Mouse (Mus musculus): ENCODE measurements around the gene Kcnq1. TPM values are rescaled to one million over a fixed set of nuclear protein-coding genes. Genes with fewer than 3 reads are reported as not detected.

Kcnq1 gene
- polyA plus RNA-seq (2012; rRNA removed) = 1.1 and 1.4 TPM in 2 replicates

GRCm38 (mm10) chr7:143106062-143106461 is at the start of gene Kcnq1:
Gene Kcnq1 (plus strand): TSS chr7:143106362.

DNA sequence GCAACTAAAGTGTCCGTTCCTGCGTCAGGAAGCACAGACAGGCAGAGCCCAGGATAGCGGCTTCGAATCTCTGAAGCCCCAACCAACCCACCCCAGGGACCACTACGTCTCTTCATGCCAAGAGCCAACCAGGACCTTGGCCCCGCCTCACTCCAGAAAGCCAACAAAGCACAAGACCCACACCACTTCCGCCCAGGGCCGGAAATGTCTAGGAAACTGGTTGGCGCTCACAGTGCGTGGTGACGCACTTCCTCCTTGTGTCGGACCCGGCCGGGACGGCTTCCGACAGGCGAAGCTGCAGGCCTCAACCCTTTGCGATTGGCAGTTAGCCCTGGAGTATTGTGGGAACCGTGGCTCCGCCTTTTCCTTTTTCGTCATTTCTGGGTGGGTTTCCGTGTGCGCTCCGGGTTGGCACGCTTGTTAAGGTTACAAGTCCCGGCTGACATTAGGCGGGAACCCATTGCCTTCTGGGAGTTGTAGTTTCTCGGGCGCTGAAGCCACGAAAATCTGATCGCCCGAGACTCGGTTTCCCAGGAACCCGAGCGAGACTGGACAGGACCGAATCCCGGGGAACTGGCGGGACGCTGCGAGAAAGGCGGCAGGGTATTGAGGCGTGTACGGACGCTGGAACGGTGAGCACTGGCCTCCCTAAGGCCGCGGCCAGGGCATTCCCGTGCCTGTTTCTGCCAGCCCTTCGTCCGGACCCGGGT is 37.1 kb upstream of the Kcnq1 start, which contains the start of gene Tssc4:
Gene Tssc4, plus strand, starts transcription at position 368 of the 710 bp plus-strand sequence.

DNA sequence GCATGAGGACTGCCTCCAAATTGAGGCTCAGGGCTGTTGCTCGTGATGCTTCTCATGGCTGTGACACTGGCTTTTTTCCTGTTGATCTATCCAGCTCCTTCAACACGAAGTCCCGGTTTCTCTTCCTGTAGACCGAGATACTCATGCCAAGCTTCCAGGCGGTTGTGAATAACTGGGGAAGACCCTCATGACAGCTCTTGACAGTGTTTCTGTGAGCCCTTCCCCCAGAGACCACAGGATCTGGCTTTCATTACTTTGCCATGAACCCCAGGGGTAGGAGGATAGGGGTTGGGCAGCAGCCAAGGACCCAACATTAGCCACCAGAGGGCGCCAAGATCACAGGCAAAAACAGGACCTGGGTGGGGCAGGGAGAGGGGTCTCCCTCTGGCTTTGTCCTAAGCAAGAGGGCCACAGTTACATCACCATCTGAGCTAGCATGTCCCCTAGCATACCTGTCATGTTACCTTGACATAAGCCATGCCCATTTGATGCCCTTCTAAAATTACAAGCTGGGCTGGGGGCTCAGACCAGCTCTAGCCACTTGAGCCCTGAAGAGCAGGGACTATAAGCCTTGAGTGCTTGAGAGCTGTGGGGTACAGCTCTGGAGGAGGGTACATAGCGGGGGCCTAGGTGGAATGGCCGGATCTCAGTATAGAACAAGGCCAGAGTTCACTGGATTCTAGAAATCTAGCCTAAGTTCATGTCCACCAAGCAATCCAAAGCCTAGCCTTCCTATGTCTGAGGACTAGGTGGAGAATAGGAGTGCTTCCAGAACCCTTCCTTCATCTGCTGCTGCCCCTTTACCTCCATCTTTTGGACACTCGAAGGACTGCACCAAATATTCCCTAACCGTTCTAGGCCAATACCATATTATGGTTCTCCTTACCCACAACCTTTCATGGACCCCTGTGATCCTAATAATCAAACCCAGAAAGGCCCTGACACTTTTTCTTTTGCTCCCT is 11.3 kb upstream of the Kcnq1 start, which contains the start of gene Trpm5:
Gene Trpm5, minus strand, starts transcription at position 51 of the 962 bp plus-strand sequence.

DNA sequence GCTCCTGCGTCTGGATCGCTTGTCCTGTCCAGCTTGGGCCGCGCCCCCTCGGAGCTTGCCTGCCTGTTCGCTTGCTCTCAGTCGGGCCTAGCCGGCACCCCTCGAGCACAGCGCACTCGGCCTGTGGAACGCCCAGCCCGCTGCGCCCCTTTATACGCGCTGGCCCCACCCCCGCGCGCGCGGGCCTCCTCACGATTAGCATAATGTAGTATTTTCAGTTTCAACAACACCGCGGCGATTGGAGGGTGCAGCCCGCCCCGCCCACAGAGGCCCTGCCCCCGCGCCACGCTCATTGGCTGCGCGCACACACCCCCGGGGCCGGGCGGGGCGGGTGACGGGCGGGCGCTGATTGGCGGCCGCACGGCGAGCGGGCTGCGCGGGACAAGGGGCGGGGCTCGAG is 354.7 kb downstream of the Kcnq1 start, which contains the start of gene Cdkn1c:
Gene Cdkn1c, minus strand, starts transcription at position 177 of the 400 bp plus-strand sequence.

DNA sequence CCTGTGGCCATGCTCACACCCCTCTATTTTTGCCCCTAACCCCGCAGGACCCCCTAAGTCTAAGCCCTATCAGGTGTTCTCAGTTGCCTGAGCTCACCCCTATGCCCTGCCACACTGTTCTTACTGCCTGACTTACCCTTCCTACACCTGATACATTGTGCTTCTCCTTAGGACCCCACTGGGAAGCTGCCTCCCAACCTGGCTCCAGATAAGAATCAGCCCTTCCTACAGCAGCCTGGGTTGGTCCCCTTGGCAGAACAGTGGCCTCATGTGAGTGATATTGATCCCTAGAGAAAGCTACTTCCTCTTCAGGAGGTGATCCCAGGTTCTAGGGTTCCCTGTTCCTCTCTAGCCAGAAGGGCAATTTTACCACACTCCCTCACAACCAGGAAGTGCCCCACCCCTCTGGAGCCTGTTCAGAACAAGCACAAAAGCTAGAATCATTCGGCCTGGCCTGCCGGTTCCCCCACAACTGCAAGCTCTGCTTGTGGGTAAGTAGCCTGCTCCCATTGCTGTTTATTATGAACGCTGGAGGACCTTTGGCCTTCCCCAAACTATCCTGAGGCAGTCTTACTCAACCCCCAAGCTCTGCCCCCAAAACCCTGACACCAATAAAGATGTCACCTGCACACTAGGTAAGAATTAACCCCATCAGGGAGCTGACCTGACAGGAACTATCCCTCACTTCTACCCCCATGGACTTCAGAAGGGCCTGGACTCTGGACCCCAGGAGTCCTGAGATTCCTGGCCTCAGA is 367.4 kb downstream of the Kcnq1 start, which contains the start of gene Slc22a18:
Gene Slc22a18, plus strand, starts transcription at position 390 of the 755 bp plus-strand sequence.

Other genes with a start within 250 kb of the Kcnq1 start
- gene Th, start 175.2 kb upstream of the Kcnq1 start, polyA plus RNA-seq (2012; rRNA removed) = 10.5 and 12.4 TPM in 2 replicates
- 0.85 and 0.86 TPM in 2 replicates for gene Ascl2, start 137.1 kb upstream of the Kcnq1 start, polyA plus RNA-seq (2012; rRNA removed)
- gene Tspan32, start 101.3 kb upstream of the Kcnq1 start, polyA plus RNA-seq (2012; rRNA removed) = 0.25 and 0.39 TPM in 2 replicates
- gene Cd81, start 53.6 kb upstream of the Kcnq1 start, polyA plus RNA-seq (2012; rRNA removed) = 268 and 280 TPM in 2 replicates
- 103 and 106 TPM in 2 replicates for gene Tssc4, start 37.1 kb upstream of the Kcnq1 start, polyA plus RNA-seq (2012; rRNA removed)
- gene Trpm5, start 11.7 kb upstream of the Kcnq1 start, polyA plus RNA-seq (2012; rRNA removed) = 1.0 and 2.6 TPM in 2 replicates